In the genomic region with DNA sequence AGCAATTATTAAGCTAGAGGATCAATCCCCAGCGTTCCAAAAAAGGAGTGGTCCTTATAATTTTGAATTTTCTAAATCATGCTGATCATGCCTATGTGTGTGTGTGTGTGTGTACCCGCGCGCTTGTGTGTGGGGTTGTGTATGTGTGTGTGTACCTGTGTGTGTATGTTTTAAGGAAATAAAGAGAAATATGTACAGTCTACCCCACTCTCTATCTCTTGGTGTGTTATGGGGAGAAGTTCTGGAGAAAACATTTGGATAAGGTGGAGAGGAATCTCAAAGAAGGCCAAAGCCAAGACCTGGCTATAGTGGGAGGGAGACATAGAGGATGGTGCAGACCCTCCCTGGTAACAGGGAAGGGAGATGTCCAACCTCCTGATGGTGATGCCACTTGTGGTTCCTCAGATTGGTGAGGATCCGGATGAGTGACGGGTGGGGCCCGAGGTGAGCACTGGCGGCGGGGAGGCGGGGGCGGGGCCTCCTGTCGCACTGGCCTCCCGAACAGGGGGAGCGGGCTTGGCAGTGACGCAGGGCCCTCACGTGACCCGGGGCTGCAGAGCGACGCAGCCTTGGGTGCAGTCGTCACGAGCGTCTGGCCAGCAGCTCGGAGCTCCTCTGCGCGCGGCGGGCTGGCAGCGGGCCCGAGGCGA, we compare ENCODE assay signal across 7 mouse cellular contexts. TPM values are rescaled to one million over a fixed set of nuclear protein-coding genes. Genes with fewer than 3 reads are reported as not detected.
DNase-seq lines count a peak whose midpoint lies in the region; ATAC-seq lines count a peak whose summit lies in the region.
"Not testable (repeated sequence)": the region's sequence is repeated elsewhere in the genome, so short reads cannot be mapped to it uniquely, and the experiment has no call there.

A gene (plus strand): TSS at position 511 of the 650 bp plus-strand sequence.

- H3K4me1 ChIP-seq in embryonic facial prominence, embryonic 14.5 days (ENCODE audit: control insufficient read depth, insufficient read depth, low read length); heart, embryonic 10.5 days: not testable (repeated sequence)

- peak; percentile 28 for DNase-seq in adrenal gland, adult 8-10 months
- not testable (repeated sequence) for DNase-seq in embryonic facial prominence, embryonic 14.5 days (ENCODE audit: low spot score); heart, embryonic 10.5 days (ENCODE audit: low spot score)
- peak; percentile 36 for DNase-seq in kidney, adult 18-20 months
- peak; percentile 47 to 49 for DNase-seq in left cerebral cortex, postnatal 36 days (ENCODE audit: low spot score in 2 of 2)
- peak; percentile 16 to 48 for DNase-seq in right cerebral cortex, adult 2 months (ENCODE audit: low spot score in 2 of 2)

- H3K27me3 ChIP-seq in embryonic facial prominence, embryonic 14.5 days (replicated peaks; ENCODE audit: control insufficient read depth, insufficient read depth, low read length); heart, embryonic 10.5 days (ENCODE audit: insufficient read depth, poor library complexity, severe bottlenecking): not testable (repeated sequence)

- not testable (repeated sequence) for H3K27ac ChIP-seq in embryonic facial prominence, embryonic 14.5 days (replicated peaks; ENCODE audit: low read depth, low read length)
- H3K27ac ChIP-seq in heart, embryonic 10.5 days: peak within 1 kb of the TSS; percentile 79

- not testable (repeated sequence) for H3K36me3 ChIP-seq in embryonic facial prominence, embryonic 14.5 days (ENCODE audit: control insufficient read depth, insufficient read depth, low read length); heart, embryonic 10.5 days

- WGBS in embryonic facial prominence, embryonic 14.5 days: 75% methylated on average over 4 of the region's 30 CpGs
- 77% methylated on average over 4 of the region's 30 CpGs for WGBS in heart, embryonic 10.5 days

- peak within 1 kb of the TSS; percentile 63 for H3K9ac ChIP-seq in embryonic facial prominence, embryonic 14.5 days (ENCODE audit: low read depth, low read length)

- H3K9me3 ChIP-seq in embryonic facial prominence, embryonic 14.5 days (ENCODE audit: control insufficient read depth, low read length); heart, embryonic 10.5 days: not testable (repeated sequence)

- H3K4me2 ChIP-seq in embryonic facial prominence, embryonic 14.5 days (ENCODE audit: low read depth, low read length): peak within 1 kb of the TSS; percentile 49

- intact Hi-C loops in left cerebral cortex, postnatal 36 days (cut with DNase I): not testable (repeated sequence)

- peak within 1 kb of the TSS; percentile 43 for H3K4me3 ChIP-seq in embryonic facial prominence, embryonic 14.5 days (ENCODE audit: low read depth, low read length)
- peak within 1 kb of the TSS; percentile 57 for H3K4me3 ChIP-seq in heart, embryonic 10.5 days

- peak; percentile 95 for ATAC-seq in embryonic facial prominence, embryonic 14.5 days (ENCODE audit: low read depth)
- ATAC-seq in megakaryocyte, adult 5-6 weeks (ENCODE audit: poor library complexity, severe bottlenecking): peak; percentile 97

RNA-seq across cellular contexts. Expression of the gene that starts here (rescaled TPM):
- 100 to 1,000 TPM in 2 of 4 experiments, 10 to 100 TPM in 2; 53.5 to 165 (median 112) TPM for total RNA-seq in adrenal gland, adult 8-10 months (2022)
- polyA plus RNA-seq in embryonic facial prominence, embryonic 14.5 days (2014; fragmentation: Nextera tagmentation; extraction: Ambion mirVana): 391 and 421 TPM in 2 replicates
- polyA plus RNA-seq in heart, embryonic 10.5 days (2016; fragmentation: Nextera tagmentation; extraction: Ambion mirVana): 809 and 1,033 TPM in 2 replicates
- total RNA-seq in left cerebral cortex, postnatal 36 days (2021): 100 to 1,000 TPM; 298 to 309 TPM
- total RNA-seq in megakaryocyte, adult 5-6 weeks (2015): 55.7 and 64.5 TPM in 2 replicates
- 38.5 and 38.8 TPM in 2 replicates for total RNA-seq in megakaryocyte, adult 5-6 weeks (2017)
